Mouse (Mus musculus) thymus, postnatal 4 days (tissue): ENCODE measurements around the gene Arf5.

Experiments used
- DNase-seq: peaks from one replicate; pipeline ENCODE4 v3.0.0; 2021

Gene Arf5

DNA sequence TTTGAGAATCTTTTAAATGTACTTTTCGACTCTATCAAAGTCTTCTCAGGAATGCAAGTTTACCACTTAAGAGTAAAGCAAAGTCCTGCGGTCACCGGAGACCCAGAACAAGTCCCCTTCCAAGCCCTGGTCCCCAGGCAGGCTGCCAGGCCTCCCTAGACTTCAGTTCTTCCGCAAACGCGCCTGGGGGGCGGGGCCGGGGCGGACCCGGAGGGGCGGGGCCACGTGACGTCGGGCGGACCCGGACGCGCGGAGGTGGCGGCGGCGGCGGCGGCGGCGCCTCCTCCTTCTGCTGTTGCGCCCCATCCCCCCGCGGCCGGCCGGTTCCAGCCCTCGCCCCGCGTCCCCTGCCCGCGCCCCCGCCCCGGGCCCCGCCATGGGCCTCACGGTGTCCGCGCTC is at the start of gene Arf5:
Gene Arf5, plus strand, starts transcription at position 248 of the 400 bp plus-strand sequence.
- peak; percentile 99 for DNase-seq

DNA sequence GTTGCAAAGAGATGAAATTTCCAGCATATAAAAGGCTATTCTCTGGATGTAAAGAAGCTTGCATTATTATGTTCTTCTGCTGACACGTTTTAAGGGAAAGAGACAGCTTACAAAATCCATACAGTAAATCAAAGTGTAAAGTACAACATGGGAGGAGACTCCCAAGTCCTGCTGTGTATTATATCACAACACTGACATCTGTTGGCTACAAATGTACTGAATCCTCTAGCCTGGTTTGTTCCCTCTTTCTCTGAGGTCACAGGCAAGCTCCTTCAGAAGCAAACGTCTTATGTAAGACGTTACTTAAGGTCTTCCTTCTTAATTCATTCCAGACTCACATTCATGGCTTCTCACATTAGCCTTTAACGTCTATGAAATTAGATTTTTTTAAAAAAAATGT is 41.4 kb upstream of the Arf5 start:
- no peak for DNase-seq

DNA sequence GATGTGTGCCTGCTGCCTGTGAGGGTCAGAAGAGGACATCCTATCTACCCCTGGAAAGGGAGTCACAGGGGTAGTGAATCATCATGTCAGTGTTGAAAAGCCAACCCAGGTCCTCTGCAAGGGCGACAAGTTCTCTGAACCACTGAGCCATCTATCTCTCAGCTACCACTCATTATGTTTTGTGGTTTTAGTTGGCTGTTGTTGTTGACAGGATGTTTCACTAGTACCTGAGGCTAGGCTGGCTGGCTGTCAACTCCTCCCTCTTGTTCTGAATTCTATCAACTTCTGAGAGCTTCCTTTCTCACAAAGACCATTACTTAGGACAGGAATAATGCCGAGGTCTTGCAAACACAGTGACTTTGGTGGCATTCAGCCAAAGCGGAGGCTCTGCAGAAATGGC is 38.2 kb upstream of the Arf5 start:
- DNase-seq, result no peak

DNA sequence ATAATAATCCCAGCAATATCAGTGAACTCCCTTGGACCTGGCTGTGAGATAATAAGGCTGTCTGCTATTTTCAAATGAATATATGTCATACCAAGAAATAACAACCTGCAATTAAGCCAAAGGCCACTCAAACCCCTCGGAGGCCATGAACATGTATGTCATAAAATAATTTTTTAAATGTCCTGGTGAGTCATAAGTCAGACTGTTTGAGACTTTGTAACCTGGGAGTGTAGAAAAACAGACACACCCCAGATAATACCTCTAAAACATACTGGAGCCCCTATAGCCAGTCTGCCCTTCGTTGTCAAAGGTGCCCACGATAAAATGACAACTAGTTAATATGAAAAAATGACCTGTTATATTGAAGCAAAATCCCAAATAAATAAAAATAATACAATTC is 34.3 kb upstream of the Arf5 start:
- no peak for DNase-seq

DNA sequence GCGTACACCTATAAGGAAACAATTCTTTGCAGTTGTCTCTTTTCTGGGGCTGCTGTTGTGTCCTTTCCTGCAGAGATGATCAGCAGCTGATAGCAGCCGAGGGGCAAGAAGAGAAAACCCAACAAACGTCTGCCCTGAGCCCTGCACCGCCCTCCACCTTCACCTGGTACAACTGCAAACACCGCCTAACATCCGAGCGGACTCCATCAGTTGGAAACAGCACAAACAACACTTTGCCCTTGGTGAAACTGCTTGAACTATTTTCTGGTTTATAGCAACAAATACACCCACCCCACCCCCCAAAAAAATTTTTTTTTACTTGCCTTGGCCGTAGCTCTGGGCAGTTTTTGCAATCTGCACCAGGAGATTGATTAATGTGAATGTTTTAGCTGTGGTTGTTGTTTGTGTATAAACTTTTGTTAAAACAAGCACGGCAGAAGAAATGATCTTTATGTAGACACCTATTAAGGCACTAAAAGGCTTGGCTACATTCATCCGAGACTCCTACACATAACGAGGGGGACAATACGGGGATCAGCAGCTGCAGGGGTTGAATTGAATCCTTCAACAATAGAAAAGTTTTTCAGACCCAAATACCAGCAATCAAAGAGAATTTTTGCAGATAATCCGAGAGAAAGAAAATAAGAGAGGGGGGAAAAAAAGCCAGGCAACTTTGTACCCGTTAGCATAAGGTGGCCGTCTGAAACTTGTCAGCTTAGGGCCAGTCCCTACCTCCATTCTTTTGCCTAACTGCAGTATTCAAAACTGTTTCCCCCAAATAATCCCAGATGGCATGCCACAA is 27.1 kb upstream of the Arf5 start:
- DNase-seq, result no peak

- peak; percentile 37 for DNase-seq
Measured at GRCm38 (mm10) chr6:28396853-28397457, 26.4 kb upstream of the Arf5 start.

GRCm38 (mm10) chr6:28397681-28398203 is 25.6 kb upstream of the Arf5 start, which contains the start of gene Zfp800:
TSS of gene Zfp800 (minus strand) at chr6:28398005.
- peak; percentile 60 for DNase-seq

GRCm38 (mm10) chr6:28398726-28399125 is 24.6 kb upstream of the Arf5 start:
- DNase-seq, result no peak

DNA sequence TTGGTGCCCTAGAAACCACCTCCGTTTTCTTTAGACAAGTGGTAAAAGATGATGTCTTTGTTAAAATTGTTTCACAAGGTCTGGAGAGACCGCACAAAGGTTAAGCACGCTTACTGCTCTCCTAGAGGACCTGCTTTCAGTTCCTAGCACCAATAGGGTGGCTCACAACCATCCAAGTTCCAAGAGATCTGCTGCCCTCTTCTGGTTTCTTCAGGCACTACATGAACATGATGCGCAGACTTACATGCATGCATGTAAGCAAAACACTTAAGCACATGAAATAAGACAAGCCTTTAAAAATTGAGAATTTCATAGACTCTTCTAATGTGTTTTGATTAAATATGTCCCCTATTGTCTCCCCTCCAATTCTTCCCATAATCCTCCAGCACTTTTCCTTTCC is 23.6 kb upstream of the Arf5 start:
- DNase-seq, result peak; percentile 30

DNA sequence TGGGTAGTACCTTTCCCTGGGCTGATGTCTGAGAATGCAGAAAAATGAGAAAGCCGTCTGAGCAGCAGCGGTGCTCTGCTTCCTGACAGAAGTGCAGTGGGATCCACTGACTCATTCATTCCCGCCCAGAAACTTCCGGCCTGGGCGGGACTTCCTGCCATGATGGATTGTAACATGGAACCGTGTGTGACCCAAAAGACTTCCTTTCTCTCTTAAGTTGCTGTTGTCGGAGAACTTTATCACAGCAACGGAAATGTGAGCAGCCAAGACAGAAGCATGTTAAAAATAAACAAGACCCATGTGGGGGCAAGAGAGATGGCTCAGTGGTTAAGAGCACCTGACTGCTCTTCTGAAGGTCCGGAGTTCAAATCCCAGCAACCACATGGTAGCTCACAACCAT is 13.3 kb upstream of the Arf5 start:
- DNase-seq, result no peak

DNA sequence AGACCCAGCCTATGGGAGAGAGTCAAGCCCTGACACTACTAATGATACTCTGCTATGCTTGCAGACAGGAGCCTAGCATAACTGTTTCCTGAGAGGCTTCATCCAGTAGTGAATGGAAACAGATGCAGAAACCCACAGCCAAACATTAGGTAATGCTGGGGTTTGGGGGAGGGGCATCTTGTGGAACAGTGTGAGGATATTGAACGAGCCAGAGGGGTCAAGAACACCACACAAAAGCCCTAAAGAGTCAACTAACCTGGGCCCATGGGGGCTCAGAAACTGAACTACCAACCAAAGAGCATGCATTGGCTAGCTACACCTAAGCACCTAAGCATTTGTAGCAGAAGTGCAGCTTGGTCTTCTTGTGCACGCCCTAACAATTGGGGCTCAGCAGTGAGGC is 12.1 kb upstream of the Arf5 start:
- no peak for DNase-seq

DNA sequence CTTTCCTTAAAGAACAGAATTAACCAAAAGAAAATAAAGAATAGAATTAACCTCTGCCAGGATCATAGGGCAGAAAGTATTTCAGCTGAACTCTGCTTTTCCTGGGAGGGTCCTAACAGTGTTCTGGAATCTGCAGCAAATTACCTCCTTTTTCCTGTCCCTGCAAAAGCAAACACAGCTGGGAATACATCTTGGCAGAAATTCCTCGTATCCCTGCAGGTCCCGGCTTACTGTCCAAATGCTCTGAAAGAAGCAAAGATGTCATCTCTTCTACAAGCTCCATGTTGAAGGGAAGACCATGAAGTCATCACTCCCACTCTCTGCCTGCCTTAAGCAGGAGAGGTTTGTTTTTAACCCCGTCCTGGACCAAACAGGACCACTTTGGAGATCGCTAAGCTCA is 6.4 kb upstream of the Arf5 start:
- no peak for DNase-seq

DNA sequence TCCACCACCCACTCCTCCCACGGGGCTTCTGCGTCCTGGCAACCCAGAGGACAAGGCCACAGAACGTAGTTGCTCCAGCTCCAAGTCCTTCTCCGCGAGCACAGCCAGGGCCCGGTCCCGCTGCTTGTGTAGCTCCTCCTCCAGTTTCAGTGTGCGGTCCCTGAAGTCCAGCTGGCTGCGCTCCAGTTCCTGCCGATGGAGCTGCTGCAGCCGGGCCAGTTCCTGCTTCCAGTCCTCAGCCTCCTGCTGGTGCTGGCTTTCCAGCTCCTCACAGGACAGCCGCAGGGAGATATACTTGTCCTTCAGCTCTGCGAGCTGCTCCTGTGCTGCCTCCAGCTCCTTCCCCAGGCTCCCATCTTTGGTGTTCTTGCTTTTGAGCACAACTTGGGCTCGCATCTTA is 4.9 kb upstream of the Arf5 start:
- DNase-seq, result no peak

- DNase-seq, result no peak
Measured at GRCm38 (mm10) chr6:28419673-28420072, 3.7 kb upstream of the Arf5 start.

- DNase-seq, result peak; percentile 14
Measured at GRCm38 (mm10) chr6:28420361-28420760, 3.0 kb upstream of the Arf5 start.

GRCm38 (mm10) chr6:28420865-28421264 is 2.5 kb upstream of the Arf5 start:
- DNase-seq, result no peak

DNA sequence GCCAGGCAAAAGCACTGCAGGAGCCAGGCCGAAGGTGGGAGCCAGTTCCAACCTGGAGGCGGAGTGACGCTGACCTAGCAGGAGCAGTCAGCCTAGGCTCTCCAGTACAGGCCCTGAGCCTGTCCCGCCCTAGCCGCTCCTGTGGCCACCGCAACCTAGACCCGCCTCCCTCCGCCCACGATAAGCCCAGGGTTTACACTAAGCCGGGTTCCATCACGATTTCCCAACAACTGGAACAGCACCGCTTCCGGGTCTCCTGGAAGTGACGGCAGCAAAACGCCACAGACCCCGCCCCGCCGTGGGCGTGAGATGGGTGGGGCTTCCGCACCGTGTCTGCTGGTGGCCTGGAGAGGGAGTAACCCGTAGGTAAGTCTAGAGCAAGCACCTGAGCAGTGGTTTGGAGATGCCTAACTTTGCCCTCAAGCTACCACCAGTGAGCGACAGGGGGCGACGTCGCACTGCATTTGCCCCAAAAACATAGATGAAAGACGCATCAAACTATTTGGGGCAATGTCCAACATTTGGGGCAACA is 1.8 kb upstream of the Arf5 start:
- peak; percentile 96 for DNase-seq

- no peak for DNase-seq
Measured at GRCm38 (mm10) chr6:28422651-28423290, 589 bp upstream of the Arf5 start.

- peak; percentile 70 for DNase-seq
Measured at GRCm38 (mm10) chr6:28423767-28424695, 671 bp downstream of the Arf5 start.

GRCm38 (mm10) chr6:28425019-28425418 is 1.7 kb downstream of the Arf5 start:
- DNase-seq, result no peak

DNA sequence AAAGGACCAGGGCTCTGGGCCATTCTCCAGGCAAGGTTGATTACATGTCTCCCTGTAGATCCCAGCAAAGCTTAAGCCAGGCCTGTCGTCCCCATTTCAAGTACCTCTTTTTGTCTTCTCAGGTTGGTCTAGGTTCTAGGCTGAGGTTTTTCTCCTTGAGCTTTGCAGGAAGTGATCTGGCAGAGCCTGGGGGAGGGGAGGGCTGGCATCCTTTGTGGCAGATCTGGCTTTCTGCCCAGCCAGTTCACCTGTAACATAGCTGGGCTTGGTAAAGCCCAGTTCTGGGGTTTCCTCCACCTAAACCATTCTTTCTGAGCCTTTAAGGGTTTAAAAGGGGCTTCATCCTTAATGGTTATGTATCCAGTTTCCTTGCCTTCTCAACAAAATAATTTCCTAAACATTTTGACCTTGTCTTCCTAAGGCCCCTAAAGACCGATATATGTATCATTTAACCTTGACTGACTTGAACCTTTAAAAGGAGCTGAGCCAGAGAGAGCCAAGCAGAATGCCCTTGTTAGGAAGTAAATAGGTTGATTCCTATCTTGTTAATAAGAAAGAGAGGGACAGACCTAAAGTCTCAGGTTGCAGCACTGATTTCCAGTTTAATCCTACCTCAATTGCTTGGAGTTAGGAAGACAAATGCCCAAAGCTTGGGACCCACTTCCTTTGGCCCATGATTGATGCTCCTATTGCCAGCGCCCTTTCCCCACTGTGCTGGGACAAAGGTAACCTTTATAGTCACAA is 3.9 kb downstream of the Arf5 start, which contains the start of gene Fscn3:
Gene Fscn3, plus strand, starts transcription at position 694 of the 744 bp plus-strand sequence.
- peak; percentile 63 for DNase-seq

DNA sequence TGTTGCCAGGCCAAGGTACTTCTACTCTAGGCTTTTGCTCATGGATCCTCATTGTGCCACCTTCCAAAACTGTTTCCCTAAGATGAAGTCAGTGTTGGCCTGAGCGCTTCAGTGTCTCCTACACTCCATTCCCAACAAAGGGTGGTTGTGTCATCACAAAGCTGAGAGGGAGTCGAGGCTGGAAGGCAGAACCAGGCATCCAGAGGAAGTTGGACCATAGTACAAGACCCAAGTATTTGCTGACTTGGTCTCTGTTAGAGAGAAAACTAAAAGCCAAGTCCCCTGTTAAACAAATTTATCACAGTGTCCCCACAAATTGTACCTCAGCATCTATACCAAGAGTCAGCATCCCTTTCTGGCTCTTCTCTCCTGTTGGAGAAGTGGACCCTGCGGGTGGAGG is 4.9 kb downstream of the Arf5 start, which contains the start of gene Gcc1:
Gene Gcc1, minus strand, starts transcription at position 101 of the 400 bp plus-strand sequence.
- no peak for DNase-seq
